Mouse (Mus musculus) heart, adult 2 months (tissue): Measurements from ENCODE around the gene Mpped1.

Experiments
- CTCF ChIP-seq: fragments of 200-600 bp; IDR thresholded peaks from 2 replicates; pipeline ENCODE4 v1.8.1; 2022; ENCODE audit warnings: antibody characterized with exemption, mild to moderate bottlenecking, moderate library complexity
- EP300 ChIP-seq: fragments of 200-500 bp; IDR thresholded peaks from 2 replicates; pipeline ENCODE4 v1.6.1; 2011; ENCODE audit warnings: low read depth, low read length, control low read depth; ENCODE audit not compliant: insufficient read depth
- POLR2A ChIP-seq: fragments of 200-500 bp; IDR thresholded peaks from 2 replicates; pipeline ENCODE4 v1.6.1; 2011; ENCODE audit warnings: mild to moderate bottlenecking, low read depth, low read length, control low read depth; ENCODE audit not compliant: insufficient read depth

GRCm38 (mm10) chr15:83832265-83832664, 53.0 kb downstream of the Mpped1 start:
- no peak for TF ChIP-seq EP300
- TF ChIP-seq CTCF, result no peak
- TF ChIP-seq POLR2A, result no peak
